ENCODE assay signal across 27 mouse cellular contexts in genomic region chr3:132919240-132919639, GRCm38 (mm10). TPM values are rescaled to one million over a fixed set of nuclear protein-coding genes. Genes with fewer than 3 reads are reported as not detected.
"Had no signal": no experiment of that assay in that cellular context is flagged by ENCODE, and none has a peak within 500 bp of the region (broad histone marks: within the 10 kb centered on the region; RNA-seq: fewer than 3 reads in every experiment).

No protein-coding gene starts in this region.

- H3K27ac ChIP-seq: gastrocnemius, adult 2 months; heart, adult 2 months; heart, embryonic 13.5 days; heart, embryonic 15.5 days; hindbrain, embryonic 10.5 days; hindbrain, embryonic 12.5 days; hindbrain, embryonic 14.5 days; intestine, embryonic 15.5 days; kidney, embryonic 15.5 days; layer of hippocampus, adult 2 months; left cerebral cortex, adult 2 months; limb, embryonic 10.5 days; limb, embryonic 12.5 days; liver, embryonic 13.5 days had no signal

- H3K27me3 ChIP-seq: heart, embryonic 13.5 days; heart, embryonic 15.5 days; hindbrain, embryonic 12.5 days; intestine, embryonic 15.5 days; kidney, embryonic 15.5 days; limb, embryonic 12.5 days; liver, embryonic 13.5 days had no signal

- H3K9me3 ChIP-seq: heart, embryonic 13.5 days; heart, embryonic 15.5 days; hindbrain, embryonic 10.5 days; hindbrain, embryonic 12.5 days; intestine, embryonic 15.5 days; kidney, embryonic 15.5 days; limb, embryonic 10.5 days; limb, embryonic 12.5 days; liver, embryonic 13.5 days had no signal

- H3K4me3 ChIP-seq: gastrocnemius, adult 2 months; heart, adult 2 months; heart, embryonic 13.5 days; heart, embryonic 15.5 days; hindbrain, embryonic 10.5 days; hindbrain, embryonic 12.5 days; intestine, embryonic 15.5 days; kidney, embryonic 15.5 days; layer of hippocampus, adult 2 months; left cerebral cortex, adult 2 months; limb, embryonic 10.5 days; limb, embryonic 12.5 days; liver, embryonic 13.5 days had no signal

- DNase-seq: gastrocnemius, adult 2 months; gastrocnemius, postnatal 10 days; gastrocnemius, postnatal 25 days; heart, adult 2 months; heart, postnatal 4 days; kidney, adult 2 months; kidney, adult 9 months; kidney, postnatal 10 days; kidney, postnatal 25 days; kidney, postnatal 4 days; liver; liver, embryonic 13.5 days had no signal

- ATAC-seq: hindbrain, embryonic 16.5 days; inflammation-experienced regulatory T-cells, adult 6 months; intestine, embryonic 15.5 days; intestine, postnatal 0 days had no signal

- H3K36me3 ChIP-seq: heart, embryonic 13.5 days; heart, embryonic 15.5 days; hindbrain, embryonic 10.5 days; hindbrain, embryonic 12.5 days; intestine, embryonic 15.5 days; kidney, embryonic 15.5 days; limb, embryonic 10.5 days; limb, embryonic 12.5 days; liver, embryonic 13.5 days had no signal

- H3K4me1 ChIP-seq: heart, embryonic 13.5 days; heart, embryonic 15.5 days; hindbrain, embryonic 10.5 days; hindbrain, embryonic 12.5 days; intestine, embryonic 15.5 days; kidney, embryonic 15.5 days; limb, embryonic 10.5 days; limb, embryonic 12.5 days; liver, embryonic 13.5 days had no signal

RNA-seq across cellular contexts. Expression of gene Npnt, which starts 30.9 kb away (rescaled TPM):
- total RNA-seq: granulocyte monocyte progenitor cell, adult 5-6 weeks had no signal
